Mouse (Mus musculus) CD4-positive, CD25-positive, alpha-beta regulatory T cell, adult 2 months (primary cell): Measurements from ENCODE around the gene Spint2.

ENCODE experiments used
- DNase-seq: peaks from one replicate; pipeline ENCODE4 v3.0.0-alpha.2; 2012; ENCODE audit warnings: low read depth, low spot score

The Spint2 gene

DNA sequence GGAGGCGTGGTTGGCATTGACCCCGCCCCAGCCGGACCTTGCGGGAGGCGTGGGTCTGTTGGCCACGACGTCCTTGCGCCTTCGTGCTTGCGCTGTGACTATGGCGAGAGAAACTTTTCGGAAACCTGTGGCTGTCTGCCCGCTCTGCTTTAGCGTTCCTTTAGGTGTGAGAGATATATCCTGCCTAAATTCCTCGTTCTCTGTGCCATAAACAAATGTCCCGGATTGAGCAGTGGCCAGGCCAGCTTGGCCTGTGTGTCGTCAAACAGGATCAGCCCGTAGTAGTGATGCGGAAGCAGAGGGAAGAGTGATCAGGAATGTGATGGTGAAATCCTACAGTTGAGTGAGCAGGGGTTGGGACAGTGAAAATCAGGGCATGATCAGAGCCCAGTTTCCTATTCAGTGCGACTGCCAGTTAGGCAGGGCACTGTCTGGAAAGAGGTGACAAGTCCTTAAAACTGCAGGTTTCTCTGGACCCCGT is 402 bp upstream of the Spint2 start:
- no peak for DNase-seq

DNA sequence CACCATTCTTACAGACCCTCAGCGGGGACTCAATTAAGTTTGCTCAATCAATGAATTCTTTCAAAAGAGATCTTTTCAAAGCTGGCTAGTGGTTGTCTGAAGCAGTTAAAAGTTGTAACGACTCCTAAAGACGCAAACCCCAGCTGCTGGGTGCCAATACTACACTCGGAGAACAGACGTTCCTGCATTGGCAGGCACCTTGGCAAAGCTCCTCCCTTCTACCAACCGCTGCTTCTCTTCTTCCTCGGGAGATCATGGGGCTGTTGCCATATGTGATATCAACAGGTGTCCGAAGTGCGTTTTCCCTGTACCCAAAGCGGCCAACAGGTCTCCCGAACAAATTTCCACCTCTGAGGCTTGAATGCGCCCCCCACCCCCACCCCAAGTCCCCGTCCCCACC is 911 bp downstream of the Spint2 start:
- DNase-seq, result peak; percentile 49

DNA sequence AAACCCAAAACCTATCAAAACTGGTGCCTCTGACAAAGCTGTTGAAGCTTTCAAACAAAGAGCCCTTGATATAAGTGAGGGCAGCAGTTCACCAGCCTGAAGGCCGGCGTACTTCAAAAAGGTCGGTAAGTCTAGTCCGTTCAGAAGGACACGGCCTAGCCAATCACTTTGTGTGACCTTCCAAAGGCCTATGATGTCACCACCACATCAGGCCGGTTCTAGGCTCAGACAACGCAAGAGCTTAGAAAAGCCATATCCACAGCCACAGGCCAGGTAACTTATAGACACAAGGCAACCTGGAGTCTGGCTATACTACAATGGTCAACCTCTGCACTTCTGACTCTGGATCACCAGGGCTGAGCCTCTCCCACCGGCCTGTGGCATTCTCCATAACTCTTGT is 1.8 kb downstream of the Spint2 start:
- DNase-seq, result no peak

DNA sequence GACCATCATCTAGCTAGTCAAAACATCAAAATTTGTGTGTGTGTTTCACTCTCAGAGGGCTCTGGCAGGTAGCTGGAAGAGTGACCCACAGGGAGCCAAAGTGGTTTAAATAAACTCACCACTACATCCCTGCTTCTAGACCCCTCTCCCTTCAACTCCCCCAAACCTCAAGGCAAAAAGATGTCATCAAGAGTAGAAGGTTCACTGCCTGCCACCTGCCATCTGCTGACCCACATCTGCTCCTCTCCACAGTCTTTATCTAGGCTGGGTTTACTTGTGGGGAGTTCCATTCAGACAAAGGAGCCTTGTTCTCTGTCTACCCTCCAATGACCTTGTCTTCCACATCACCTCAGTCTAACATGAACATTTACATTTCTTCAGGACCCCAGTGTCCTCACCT is 2.5 kb downstream of the Spint2 start:
- DNase-seq, result no peak

DNA sequence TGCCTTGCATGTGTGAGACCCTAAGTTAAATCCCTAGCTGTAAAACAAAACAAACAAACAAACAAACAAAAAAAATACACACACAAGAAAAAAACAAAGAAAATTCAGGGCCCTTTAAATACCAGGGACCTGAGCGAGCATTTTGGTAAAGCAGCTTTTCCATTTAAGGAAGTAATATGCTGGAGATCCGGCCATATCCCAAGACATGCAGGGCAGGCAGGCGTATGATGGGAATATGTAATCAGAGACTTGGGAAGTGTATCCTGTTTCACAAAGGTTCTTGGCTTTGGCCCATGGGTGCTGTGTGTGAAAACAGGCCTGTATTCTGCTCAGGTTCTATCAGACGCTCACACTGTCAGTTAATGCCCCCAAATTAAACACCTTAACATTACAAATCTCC is 4.2 kb downstream of the Spint2 start:
- DNase-seq, result no peak

DNA sequence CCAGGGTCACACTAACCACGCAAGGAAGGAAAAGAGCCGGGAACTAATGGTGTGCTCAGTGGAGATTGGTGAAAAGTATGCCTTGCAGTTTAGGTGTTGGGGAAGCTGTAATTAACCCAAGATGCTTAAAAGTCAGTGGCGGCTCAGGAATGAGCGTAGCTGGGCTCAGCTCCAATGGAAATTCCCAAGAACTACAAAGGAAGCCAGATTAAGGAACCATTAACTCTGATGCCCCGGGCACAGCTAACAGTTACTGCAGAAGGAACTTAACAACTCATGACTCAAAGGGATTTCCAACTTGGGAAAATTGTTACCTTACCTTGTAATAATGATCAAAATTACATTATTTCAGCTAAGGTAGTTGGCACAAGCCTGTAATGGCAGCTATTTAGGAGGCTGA is 5.0 kb downstream of the Spint2 start:
- DNase-seq, result no peak

DNA sequence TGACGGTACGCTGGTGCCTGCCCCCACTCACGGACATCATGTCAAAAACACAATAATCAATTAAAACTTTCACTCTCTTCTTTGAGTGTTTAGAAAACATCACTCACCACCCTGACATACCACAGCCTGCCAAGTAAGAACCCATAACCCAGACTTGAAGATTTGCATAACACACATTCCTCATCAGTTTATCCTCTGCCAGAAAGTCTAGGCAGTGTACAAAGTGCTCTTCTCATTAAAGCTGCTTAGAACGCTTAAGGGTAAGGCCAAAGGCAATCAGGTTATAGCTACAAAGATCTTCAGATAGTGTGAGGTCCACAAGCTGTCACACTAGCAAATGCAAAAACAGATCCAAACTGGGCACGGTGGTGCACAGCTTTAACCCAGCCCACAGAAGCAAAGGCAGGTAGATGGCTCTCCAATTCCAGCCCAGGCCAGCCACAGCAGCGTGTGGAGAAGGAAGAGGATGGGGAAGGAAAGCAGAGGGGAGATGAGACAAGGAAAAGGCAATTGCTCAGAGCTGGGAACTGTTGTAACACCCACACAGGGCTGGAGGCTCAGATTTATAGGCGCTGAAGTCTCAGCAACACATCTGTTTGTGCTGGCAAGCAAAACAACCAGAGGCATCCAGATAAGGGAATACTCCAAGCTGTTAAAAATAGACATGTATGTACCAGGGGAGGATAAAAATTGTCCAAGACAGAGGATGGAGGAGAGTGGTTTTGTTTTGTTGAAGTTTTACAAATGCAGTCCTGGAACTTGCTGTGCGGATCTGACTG is 9.8 kb downstream of the Spint2 start:
- DNase-seq, result no peak

DNA sequence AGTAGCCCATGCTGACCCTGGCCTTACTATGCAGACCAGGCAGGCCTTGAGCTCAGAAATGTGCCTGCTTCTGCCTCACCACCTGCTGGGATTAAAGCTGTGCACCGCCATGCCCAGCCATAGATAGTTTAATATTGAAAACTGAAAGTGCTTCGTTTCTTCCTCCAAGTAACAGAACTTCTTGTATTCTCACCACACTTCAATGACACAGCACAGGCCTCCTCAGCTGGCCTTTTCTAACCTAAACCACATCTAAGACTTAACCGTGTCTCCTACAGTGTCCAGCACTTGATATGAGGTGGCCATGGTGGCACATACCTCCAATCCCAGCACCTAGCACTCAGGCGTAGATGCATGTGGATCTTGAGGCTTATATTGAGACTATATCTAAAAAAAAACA is 11.3 kb downstream of the Spint2 start:
- no peak for DNase-seq

DNA sequence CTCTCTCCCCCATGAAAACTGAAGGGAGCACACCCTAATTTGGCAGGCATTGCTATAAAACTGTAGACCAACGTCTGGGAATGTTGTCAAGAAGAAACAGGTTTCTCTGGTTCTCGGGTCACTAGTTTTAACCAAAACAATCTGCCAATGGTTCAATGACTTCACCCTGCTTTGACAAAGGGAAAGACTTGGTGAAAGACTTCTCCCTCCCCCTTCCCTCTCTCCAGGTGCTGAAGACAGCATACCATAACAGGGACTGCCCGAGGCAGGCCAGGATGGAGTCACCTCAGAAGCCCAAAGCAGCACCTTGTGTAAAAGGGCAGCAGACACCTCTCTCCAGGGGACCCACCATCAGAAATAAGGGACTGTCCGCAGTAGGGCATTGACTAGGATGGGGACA is 14.8 kb downstream of the Spint2 start:
- DNase-seq, result no peak

DNA sequence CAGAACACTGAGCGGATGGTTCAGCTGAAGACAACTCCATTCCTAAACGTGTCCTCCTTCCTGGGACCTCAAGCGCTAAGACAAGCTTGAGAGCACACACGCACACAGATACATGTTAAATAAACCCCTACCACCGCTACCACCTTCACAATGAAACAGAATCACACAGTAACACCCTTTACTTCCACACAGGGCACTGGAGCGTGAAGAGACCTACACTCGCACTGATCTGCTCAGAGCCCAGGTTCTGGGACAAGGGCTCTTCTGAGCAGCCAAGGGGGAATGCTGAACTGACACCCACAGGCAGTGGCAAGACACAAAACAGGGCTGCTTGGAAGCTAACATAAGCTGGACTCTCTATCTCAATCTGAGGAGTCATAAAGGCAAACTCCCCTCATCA is 16.1 kb downstream of the Spint2 start:
- no peak for DNase-seq

DNA sequence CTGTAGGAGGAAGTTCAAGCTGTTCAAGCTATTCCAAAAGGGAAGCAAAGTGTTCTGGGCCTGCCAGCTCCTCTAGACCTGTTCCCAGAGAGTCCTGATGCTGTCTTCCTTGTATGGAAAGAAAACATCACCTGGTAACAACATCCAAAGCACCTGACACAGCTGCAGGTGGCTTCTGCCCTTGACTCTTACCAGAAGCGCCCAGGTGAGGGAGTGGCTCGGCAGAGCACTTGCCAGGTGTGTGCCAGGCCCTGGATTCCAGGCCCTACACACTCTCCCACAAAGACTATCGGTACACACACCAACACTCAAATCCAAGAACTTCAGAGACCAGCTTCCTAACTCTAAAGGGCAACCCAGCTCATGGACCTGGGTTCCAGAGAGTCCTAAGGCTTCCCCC is 17.9 kb downstream of the Spint2 start:
- DNase-seq, result no peak

DNA sequence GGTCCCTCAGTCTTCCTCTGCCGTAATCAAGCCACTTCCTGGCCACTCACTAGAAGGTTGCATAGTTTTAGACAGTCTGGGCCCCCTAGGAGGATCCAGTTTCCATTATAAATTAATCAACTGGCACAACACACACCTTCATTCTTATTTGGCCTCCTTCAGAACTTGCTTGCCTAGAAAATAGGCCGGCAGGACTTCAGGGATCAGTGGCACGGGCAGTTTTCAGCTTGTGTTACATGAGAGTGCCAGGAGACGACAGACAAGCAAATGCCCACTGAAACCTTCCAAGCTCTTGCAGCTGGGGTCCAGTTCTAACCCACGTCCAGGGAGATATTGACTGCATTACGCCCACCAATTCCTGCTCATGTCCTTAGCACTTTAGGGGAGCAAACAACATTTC is 19.6 kb downstream of the Spint2 start:
- DNase-seq, result no peak

DNA sequence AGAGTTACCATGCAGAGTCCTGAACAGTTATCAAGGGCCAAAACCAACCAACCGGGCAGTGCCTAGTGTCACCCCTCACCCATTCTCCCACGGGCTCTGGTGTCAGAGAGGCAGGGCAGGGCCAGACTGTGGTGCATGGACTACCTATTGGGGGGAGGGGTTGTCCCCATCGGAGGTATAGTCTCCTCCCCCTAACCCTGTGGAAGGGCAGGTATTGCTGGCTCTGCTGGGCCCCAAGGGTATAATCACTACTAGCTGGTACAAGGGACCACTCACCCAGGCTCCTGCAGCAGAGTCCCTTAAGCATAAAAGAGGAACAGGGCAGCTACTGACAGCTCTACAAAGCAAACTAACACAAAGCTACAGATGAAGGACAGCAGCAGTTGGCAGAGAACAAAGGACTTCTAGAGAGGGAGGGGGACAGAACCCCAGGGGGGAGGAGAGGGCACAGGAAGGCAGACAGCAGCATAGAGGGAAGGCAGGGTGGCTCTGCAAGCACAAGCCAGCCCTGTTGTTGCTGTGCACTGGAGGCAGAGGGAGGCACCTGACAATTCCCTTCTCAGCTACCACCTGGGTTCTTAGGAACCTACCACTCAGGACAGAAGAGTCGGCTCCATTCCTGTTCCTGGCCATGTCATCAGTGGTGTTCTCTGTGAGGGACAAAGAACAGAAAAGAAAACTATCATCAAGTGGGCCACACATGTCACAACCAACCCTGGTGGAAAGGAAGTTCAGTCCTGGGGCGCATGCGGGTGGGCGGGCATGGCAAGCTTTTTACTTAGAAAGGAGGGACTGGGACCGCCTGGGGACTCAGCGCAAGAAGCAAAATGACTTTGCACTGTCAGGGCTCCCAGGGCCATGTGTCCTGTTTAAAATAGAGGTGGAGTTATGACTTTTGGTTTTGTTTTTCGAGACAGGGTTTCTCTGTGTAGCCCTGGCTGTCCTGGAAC is 21.7 kb downstream of the Spint2 start:
- DNase-seq, result no peak

DNA sequence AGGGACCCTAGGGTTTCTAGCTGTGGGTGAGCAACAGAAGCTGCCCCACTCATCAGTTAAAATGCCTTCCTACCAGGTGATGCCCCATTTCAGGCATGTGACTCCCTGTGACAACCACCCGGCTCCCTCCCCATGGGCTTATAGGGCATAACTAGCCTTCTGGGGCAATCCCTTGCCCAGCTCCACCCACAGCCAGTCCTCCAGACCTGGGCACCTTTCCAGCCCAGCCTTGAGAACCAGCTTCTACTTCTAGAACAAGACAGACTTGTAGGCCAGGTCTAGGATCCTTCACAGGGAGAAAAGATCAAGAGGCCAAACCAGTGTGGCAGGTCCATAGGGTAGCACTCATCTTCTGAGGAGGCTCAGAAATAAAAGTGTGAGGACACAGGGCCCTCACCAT is 24.3 kb downstream of the Spint2 start:
- no peak for DNase-seq

DNA sequence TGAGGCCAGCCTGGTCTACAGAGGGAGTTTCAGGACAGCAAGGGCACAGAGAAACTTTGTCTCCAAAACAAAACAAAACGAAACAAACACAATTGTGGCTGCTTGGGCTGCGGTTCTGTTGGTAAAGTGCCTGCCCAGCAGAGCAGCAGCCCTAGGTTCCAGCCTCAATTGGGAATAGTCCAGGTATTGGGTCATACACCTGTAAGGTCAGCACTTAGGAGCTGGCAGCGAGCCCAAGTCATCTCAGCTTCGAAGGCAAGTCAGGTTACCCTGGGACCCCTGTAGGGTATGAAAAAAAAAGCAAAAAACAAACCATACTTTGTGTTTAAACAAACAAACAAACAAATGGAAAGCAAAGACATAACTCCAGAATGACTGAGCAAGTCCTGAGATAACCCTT is 25.8 kb downstream of the Spint2 start:
- no peak for DNase-seq

DNA sequence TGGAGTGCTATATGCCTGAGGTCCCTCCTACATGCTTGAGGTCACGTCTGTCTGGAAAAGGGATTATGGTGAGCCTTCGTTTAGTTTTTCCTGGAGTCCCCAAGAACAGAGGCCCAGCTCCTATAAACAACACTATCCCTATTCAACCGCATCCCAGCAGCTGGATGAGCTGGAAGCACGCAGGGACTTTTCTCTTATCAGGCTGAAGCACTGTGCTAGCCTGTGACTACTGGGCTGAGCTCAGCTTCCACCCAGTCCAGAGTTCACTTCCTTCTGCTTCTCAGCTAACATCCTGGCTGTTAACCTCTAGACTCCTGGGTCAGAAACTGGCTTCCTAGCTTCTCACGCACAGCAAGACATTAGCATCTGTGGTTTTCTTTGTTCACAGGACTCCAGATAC is 27.9 kb downstream of the Spint2 start:
- DNase-seq, result no peak

DNA sequence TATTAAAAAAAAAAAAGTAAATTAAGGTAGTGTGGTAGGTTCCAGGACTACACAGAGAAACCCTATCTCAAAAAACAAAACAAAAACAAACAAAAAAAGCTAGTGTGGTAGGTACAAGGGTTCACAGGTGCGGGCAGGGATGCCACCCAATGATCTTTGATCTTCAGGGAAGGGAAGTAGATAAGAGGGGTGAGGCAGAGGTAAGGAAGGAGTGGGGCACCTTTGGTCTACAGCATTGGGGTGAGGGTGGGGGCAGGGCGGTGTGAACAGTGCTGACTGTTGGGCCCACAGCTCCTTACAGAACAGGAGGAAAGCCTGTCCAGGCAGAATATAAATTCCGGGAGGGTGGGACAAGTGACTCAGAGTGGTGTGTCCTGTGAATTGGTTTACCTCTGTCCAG is 30.5 kb downstream of the Spint2 start:
- DNase-seq, result peak; percentile 45

DNA sequence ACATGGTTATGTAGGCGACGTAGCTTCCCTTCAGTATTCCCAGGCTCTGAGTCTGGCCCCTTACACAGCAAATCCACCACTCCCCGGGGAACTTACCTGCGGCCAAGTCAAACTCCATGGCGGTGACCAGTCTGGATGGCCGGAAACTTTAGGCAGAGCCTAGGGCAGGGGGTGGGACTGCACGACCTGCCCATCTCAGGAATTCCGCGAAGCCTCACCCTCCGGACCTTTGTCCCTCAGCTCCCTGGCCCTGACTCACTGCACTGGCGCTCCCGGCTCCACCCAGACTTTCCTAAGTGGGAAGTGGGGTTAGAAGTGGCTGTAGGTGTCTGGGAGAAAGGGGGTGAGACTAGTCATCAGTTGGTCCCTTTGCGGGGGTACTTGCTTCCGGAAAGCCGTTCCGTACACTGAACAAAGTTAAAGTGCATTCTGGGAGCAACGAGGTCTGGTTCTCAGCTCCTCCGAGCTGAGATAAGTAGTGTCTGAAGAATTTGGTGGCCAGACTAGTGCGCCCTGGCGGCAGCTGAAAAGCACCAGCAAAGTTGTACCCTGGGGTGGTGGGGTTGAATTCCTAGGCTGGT is 33.4 kb downstream of the Spint2 start, which contains the start of gene 2200002D01Rik:
Gene 2200002D01Rik, minus strand, starts transcription at position 206 of the 581 bp plus-strand sequence.
- DNase-seq, result peak; percentile 41

DNA sequence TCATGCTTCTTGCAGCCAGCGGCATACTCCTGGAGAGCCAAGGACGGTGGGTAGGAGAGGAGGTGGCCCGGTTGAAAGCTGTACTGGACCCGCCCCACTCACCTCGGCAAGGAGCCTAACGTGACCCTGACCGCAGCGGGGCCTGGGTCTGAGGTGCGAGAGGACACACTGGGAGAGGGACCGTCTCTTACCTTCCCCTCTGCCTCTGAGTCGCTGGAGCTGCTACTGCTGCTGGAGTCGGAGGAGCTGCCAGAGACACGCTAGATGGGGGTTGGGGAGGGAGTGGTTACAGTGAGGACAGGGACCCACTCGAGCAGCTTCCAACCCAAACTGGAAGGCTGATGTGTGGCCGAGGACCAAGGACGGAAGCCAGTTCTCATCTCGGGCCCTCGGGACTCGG is 34.0 kb downstream of the Spint2 start:
- DNase-seq, result peak; percentile 29

DNA sequence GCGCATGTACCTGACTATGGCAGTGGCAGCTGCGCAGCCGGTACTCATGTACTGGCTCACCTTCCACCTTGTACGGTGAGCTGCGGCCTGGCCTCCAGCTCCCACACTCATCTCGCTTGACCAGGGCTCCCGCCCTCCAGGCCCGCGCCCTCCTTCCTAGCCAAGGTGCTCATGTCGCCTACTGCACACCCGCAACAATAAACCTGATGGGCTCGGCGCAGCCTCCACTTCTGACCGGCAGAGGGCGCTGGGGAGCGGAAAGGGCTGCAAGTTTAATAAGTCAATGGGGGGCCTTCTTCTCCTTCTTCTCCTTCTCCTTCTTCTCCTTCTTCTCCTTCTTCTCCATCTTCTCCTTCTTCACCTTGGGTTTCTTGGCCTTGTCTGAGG is 34.4 kb downstream of the Spint2 start:
- DNase-seq, result peak; percentile 86

DNA sequence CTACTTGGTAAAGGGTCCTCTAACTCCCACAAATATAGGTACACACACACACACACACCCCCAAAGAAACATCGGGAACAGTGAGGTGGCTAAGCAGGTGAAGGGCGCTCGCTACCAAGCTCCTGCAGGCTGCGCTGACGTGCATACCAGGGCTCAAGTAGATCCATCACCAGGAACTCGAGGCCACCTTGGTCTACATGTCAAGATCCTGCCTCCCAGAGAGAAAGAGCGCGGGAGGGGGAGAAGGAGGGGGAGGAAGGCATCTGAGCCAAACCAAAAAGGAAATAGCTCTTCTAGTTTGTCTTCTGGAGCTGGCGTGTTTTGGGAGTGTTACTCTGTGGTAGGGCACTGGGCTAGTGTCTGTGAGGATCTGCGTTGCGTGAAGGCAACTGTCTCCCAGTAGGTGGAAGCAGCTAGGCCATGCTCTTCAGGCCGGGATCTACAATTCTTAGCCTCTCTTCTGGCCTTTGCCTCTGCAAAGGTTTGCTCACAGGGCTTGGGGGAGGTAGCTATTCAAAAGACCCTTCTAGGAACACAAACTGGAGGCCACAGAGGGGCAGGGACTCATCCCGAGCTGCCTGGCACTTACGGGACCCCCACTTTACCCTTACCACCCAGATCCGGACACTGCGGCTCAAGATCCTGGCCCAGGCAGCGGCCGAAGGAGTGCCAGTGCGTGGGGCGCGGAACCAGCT is 34.9 kb downstream of the Spint2 start:
- DNase-seq, result no peak

DNA sequence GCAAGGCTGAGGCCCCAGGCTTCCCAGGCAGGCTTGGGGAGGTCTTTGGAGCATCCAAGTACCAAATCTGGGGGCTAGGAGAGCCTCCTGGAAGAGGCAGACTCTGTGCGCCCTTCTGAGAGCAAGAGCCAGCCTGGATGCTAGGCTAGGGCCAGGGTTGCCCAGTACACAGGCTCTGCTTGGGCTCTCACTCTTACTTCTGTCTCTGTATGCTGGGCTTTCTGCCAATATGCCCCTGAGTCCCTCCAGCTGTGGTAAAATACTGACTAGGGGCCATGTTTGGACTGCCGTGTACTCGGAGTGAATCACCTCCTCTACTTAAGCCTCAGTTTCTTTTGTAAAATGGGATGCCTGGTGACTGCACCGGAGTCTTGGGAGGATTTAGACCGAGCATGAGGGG is 35.7 kb downstream of the Spint2 start:
- DNase-seq, result no peak
